Mouse (Mus musculus) testis, postnatal 10 days (tissue): ENCODE results near the gene Ccdc137.

ENCODE experiments used
- DNase-seq: peaks from one replicate; pipeline ENCODE4 v3.0.0; 2021; ENCODE audit warnings: low spot score

Ccdc137 gene

GRCm38 (mm10) chr11:120458847-120459597, 1.1 kb downstream of the Ccdc137 start:
- no peak for DNase-seq

- no peak for DNase-seq
Observed at GRCm38 (mm10) chr11:120463536-120463935, 5.6 kb downstream of the Ccdc137 start.

GRCm38 (mm10) chr11:120464365-120464764, 6.5 kb downstream of the Ccdc137 start:
- DNase-seq: no peak

DNA sequence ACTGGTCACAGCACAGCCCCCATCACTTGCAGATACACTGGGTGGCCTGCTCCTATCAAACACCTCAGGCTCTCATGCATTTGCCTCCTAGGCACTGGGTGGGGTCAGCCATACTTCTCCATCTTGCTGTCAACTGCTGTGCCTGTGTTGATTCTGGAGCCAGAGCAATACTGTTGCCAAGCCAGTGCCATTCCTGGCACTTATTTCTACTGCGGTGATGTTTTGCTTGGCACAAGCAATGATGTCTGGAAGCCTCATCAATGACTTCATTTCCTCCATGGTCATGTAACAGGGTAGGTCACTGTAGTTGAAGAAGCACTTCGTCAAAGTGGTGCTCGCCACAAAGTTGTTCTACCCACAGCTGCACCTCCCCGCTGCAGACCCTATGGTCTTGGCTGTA, 7.6 kb downstream of the Ccdc137 start:
- DNase-seq: no peak

GRCm38 (mm10) chr11:120467051-120467735, 9.3 kb downstream of the Ccdc137 start, which contains the start of gene Arl16:
Arl16 (minus strand) TSS chr11:120467607.
- peak; percentile 94 for DNase-seq

GRCm38 (mm10) chr11:120467736-120468092, 9.8 kb downstream of the Ccdc137 start:
- DNase-seq: no peak

- no peak for DNase-seq
Observed at GRCm38 (mm10) chr11:120472052-120472451, 14.1 kb downstream of the Ccdc137 start.

DNA sequence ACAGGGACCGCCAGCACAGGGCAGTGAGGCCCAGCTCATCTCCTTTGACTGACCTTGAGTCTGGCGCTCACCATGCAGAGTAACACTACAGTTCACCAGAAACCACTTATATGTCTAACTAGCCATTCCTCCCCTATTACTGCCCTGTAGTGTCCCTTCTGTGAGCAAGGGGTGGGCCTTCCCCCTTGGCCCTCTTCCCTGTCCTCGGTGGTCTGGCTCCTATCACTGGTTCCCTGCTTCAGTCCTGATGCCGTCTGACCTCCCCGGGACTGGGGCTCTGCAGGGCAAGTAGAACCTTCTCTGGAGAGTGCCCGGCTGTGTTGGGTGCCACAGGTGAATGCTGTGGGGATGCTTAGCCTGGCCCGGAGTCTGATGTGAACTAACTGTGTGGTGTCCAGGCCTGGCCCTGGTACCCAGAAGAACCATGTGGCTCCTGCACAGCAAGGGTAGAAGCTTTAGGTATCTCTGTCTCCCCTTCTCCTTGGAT, 25.6 kb downstream of the Ccdc137 start:
- no peak for DNase-seq

- peak; percentile 88 for DNase-seq
Observed at GRCm38 (mm10) chr11:120484265-120484981, 26.5 kb downstream of the Ccdc137 start, which contains the start of gene Mrpl12. Mrpl12 (plus strand) TSS chr11:120484613.

GRCm38 (mm10) chr11:120485251-120485650, 27.3 kb downstream of the Ccdc137 start:
- no peak for DNase-seq

- DNase-seq: no peak
Observed at GRCm38 (mm10) chr11:120488516-120488915, 30.6 kb downstream of the Ccdc137 start.

GRCm38 (mm10) chr11:120489054-120489761, 31.3 kb downstream of the Ccdc137 start:
- DNase-seq: peak; percentile 62

DNA sequence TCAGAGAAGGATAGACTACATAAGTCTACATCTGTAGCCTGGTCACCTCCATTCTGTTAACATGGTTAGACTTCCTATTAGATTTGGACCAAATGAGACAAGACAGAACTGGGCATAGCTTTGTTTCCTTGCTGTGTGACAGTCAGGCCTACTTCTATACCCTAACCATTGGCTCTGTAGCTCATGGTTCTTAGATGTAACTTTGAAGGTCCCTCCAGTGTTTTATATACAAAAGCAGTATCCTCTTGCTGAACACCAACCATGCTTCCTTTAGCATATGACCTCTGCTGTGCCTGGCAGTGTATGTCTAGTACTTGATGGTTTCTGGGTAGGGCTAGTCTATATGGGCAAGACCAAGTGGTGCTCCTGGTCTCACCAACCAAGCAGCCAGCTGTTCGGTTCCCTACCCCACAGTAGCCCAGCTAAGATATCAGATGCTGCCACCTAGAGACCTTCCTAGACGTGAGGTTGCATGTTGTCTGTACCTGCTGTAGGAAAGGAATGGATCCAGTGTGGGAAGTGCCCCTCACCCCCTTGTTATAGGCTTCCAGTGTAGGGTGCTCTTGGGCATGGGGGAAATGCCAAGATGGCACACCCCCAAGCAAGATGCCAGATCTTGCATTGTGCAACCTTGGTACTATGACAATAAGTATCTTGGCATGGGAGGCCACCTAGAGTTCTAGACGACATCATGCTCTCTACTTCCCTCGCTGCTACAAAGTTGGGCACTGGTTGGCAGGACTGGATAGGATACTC, 32.6 kb downstream of the Ccdc137 start:
- DNase-seq: no peak

- peak; percentile 92 for DNase-seq
Observed at GRCm38 (mm10) chr11:120491317-120492023, 33.6 kb downstream of the Ccdc137 start, which contains the start of gene Slc25a10. Slc25a10 (plus strand) TSS chr11:120491840.

DNA sequence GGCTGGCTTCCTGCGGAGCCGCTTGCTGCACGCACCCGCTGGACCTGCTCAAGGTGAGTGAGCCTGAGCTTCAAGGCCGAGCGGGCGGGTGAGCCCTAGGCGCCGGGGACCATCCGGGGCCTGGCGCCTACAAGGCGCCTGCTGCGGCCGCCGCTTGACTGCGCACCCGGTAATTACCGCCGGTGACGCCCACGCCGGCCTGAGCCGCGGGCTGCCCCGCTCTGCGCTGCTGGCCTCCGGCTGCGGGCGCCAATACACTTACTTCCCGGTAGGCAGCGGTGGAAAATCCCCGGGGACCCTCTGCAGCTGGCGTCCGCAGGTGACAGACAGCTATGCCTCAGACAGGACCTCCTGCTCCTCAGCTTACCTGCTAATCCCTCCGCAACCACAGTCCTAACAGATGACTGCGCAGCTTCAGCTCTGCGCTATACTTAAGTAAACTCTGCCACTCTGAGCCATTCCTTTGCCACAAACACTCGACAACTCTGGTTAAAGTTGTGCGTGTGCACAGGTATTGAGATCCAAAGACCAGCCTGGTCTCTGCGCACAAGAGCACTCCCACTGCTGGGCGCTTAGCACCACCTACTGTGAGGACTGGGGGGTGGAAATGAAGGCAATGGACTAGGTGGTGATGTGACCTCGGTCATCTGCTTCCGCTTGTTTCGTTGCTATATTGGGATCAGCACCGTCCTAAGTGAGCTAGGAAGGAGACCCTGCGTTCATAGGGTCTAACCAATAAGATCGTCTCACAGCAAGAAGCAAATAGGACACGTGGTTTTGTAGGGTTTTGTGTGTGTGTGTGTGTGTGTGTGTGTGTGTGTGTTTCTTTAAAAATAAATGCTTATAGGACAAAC, 34.3 kb downstream of the Ccdc137 start:
- no peak for DNase-seq

- DNase-seq: no peak
Observed at GRCm38 (mm10) chr11:120492878-120493203, 34.9 kb downstream of the Ccdc137 start.

- no peak for DNase-seq
Observed at GRCm38 (mm10) chr11:120493351-120493750, 35.4 kb downstream of the Ccdc137 start.

DNA sequence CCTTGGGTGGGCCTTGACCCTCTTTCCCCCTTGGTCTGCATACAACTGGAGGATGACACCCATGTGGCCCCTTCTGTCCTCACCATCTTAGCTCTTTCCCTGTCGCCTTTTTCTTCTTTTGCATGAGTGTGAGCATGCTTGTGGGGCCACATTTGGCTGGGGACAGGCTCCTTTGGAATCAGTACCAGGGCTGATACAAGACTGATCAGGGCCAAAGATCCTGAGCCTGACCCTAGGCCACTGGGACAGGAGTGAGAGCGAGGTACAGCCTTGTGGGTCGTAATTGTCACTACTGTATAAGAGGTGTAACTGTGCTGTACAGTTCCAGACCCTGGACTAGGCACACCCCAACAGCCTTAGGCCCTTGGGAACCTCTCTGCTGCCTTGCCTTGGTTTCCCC, 36.0 kb downstream of the Ccdc137 start:
- no peak for DNase-seq

GRCm38 (mm10) chr11:120497436-120497835, 39.5 kb downstream of the Ccdc137 start:
- DNase-seq: peak; percentile 63

GRCm38 (mm10) chr11:120498226-120498625, 40.3 kb downstream of the Ccdc137 start:
- no peak for DNase-seq
